Mouse (Mus musculus) megakaryocyte, embryonic 14.5 days (primary cell): ENCODE measurements around the gene Car5b. TPM values are rescaled to one million over a fixed set of nuclear protein-coding genes. Genes with fewer than 3 reads are reported as not detected.

Source experiments
- H3K27me3 ChIP-seq: replicated peaks from 2 replicates; pipeline ENCODE3; 2012; ENCODE audit warnings: inconsistent platforms
- H3K36me3 ChIP-seq: replicated peaks from 2 replicates; pipeline ENCODE3; 2012; ENCODE audit warnings: low read length, inconsistent platforms, mixed read lengths
- H3K4me1 ChIP-seq: 2 replicates; pipeline ENCODE4 v1.6.1; 2012; ENCODE audit warnings: inconsistent platforms
- H3K4me3 ChIP-seq: replicated peaks from 2 replicates; pipeline ENCODE3; 2012; ENCODE audit warnings: moderate library complexity, mild to moderate bottlenecking, inconsistent platforms
- H3K9me3 ChIP-seq: 2 replicates; pipeline ENCODE4 v1.6.1; 2012; ENCODE audit warnings: inconsistent platforms
- FLI1 ChIP-seq: IDR thresholded peaks from 2 replicates; pipeline ENCODE4 v1.6.1; 2012; ENCODE audit warnings: low read length, inconsistent platforms, mixed read lengths
- GATA1 ChIP-seq: IDR thresholded peaks from 3 replicates; pipeline ENCODE4 v1.6.1; 2012; ENCODE audit warnings: mixed read lengths, low read length, inconsistent platforms, borderline replicate concordance
- polyA plus RNA-seq: library from polyadenylated mRNA; stranded (reverse); fragments of >175 nt; gene quantifications from 2 replicates; pipeline ENCODE4 v1.2.3, GENCODE M21; 2012; ENCODE audit warnings: low replicate concordance; ENCODE audit not compliant: insufficient read depth

Car5b gene
- polyA plus RNA-seq, 1 experiment: 0.12 TPM

GRCm38 (mm10) chrX:163981500-163981899 is 46.3 kb downstream of the Car5b start:
- peaks cover 6% of the 10 kb centered on the region for H3K36me3 ChIP-seq
- peaks cover 3% of the 10 kb centered on the region for H3K27me3 ChIP-seq
- TF ChIP-seq FLI1 (no peak), GATA1 (no peak)
- no peaks in the 10 kb centered on the region for H3K9me3 ChIP-seq
- peaks cover 4% of the 10 kb centered on the region; the same call in 1 of the 2 replicates for H3K4me1 ChIP-seq
- H3K4me3 ChIP-seq: no peak overlapping the region

GRCm38 (mm10) chrX:163981092-163981491 is 46.7 kb downstream of the Car5b start:
- TF ChIP-seq FLI1 (no peak), GATA1 (no peak)
- peaks cover 3% of the 10 kb centered on the region for H3K27me3 ChIP-seq

GRCm38 (mm10) chrX:163958467-163958875 is 69.3 kb downstream of the Car5b start, which contains the start of gene Zrsr2:
Gene Zrsr2, minus strand, starts transcription at chrX:163958661.
- peaks cover 54% of the 10 kb centered on the region for H3K36me3 ChIP-seq
- peaks cover 9% of the 10 kb centered on the region for H3K9me3 ChIP-seq
- peak within 1 kb of the TSS; percentile 95 for H3K4me3 ChIP-seq
- H3K4me1 ChIP-seq: peaks cover 44% of the 10 kb centered on the region
- TF ChIP-seq GATA1: no peak
- no peak for TF ChIP-seq FLI1
- peaks cover 6% of the 10 kb centered on the region for H3K27me3 ChIP-seq

More at GRCm38 (mm10) chrX:163981092-163981491, 46.7 kb downstream of the Car5b start:
- Histone ChIP-seq H3K4me3 (no peak overlapping the region), H3K36me3 (peaks cover 8% of the 10 kb centered on the region), H3K4me1 (peaks cover 4% of the 10 kb centered on the region; the same call in 1 of the 2 replicates), H3K9me3 (no peaks in the 10 kb centered on the region)

- Histone ChIP-seq H3K27me3 (peaks cover 6% of the 10 kb centered on the region), H3K36me3 (peaks cover 54% of the 10 kb centered on the region), H3K4me3 (peak overlapping the region; percentile 95), H3K9me3 (peaks cover 7% of the 10 kb centered on the region), H3K4me1 (peaks cover 44% of the 10 kb centered on the region)
- TF ChIP-seq GATA1 (no peak), FLI1 (no peak)
These were observed 69.9 kb downstream of the Car5b start for GRCm38 (mm10) chrX:163957803-163958466.

- no peak for TF ChIP-seq GATA1
- TF ChIP-seq FLI1: no peak
- H3K4me3 ChIP-seq: peak overlapping the region; percentile 95
- H3K4me1 ChIP-seq: peaks cover 43% of the 10 kb centered on the region
- H3K9me3 ChIP-seq: peaks cover 7% of the 10 kb centered on the region
- peaks cover 6% of the 10 kb centered on the region for H3K27me3 ChIP-seq
- H3K36me3 ChIP-seq: peaks cover 54% of the 10 kb centered on the region
These were observed 70.4 kb downstream of the Car5b start for GRCm38 (mm10) chrX:163957381-163957780.

- peak overlapping the region; percentile 72 for H3K4me3 ChIP-seq
- H3K36me3 ChIP-seq: peaks cover 89% of the 10 kb centered on the region
- peaks cover 2% of the 10 kb centered on the region for H3K27me3 ChIP-seq
- TF ChIP-seq FLI1 (no peak), GATA1 (no peak)
- H3K4me1 ChIP-seq: peaks cover 42% of the 10 kb centered on the region
- no peaks in the 10 kb centered on the region for H3K9me3 ChIP-seq
These were observed 76.2 kb downstream of the Car5b start for GRCm38 (mm10) chrX:163951618-163952017.

GRCm38 (mm10) chrX:163944381-163944780 is 83.4 kb downstream of the Car5b start:
- peaks cover 24% of the 10 kb centered on the region for H3K4me1 ChIP-seq
- no peak for TF ChIP-seq FLI1
- TF ChIP-seq GATA1: no peak
- H3K36me3 ChIP-seq: peaks cover 90% of the 10 kb centered on the region
- H3K27me3 ChIP-seq: peaks cover 4% of the 10 kb centered on the region
- H3K4me3 ChIP-seq: no peak overlapping the region
- no peaks in the 10 kb centered on the region for H3K9me3 ChIP-seq

GRCm38 (mm10) chrX:163938587-163938986 is 89.2 kb downstream of the Car5b start:
- H3K9me3 ChIP-seq: no peaks in the 10 kb centered on the region
- peaks cover 32% of the 10 kb centered on the region for H3K4me1 ChIP-seq
- H3K27me3 ChIP-seq: peaks cover 4% of the 10 kb centered on the region
- no peak for TF ChIP-seq FLI1
- peaks cover 69% of the 10 kb centered on the region for H3K36me3 ChIP-seq
- no peak overlapping the region for H3K4me3 ChIP-seq

- no peaks in the 10 kb centered on the region for H3K9me3 ChIP-seq
- H3K4me3 ChIP-seq: no peak overlapping the region
These were observed 93.1 kb downstream of the Car5b start for GRCm38 (mm10) chrX:163934731-163935130.

GRCm38 (mm10) chrX:163929550-163929949 is 98.2 kb downstream of the Car5b start:
- no peaks in the 10 kb centered on the region for H3K9me3 ChIP-seq
- H3K27me3 ChIP-seq: no peaks in the 10 kb centered on the region
- no peaks in the 10 kb centered on the region for H3K36me3 ChIP-seq
- H3K4me1 ChIP-seq: peaks cover 3% of the 10 kb centered on the region; the same call in 1 of the 2 replicates
- TF ChIP-seq GATA1 (no peak), FLI1 (no peak)
- no peak overlapping the region for H3K4me3 ChIP-seq

More at GRCm38 (mm10) chrX:163934731-163935130, 93.1 kb downstream of the Car5b start:
- Histone ChIP-seq H3K27me3 (no peaks in the 10 kb centered on the region), H3K36me3 (peaks cover 34% of the 10 kb centered on the region), H3K4me1 (peaks cover 18% of the 10 kb centered on the region)
- no peak for TF ChIP-seq FLI1
- TF ChIP-seq GATA1: no peak

Other genes with a start within 250 kb of the Car5b start
- gene Ap1s2, start 119.0 kb downstream of the Car5b start, polyA plus RNA-seq: 2.6 TPM in 1 of 2 replicates, not detected in the other
- gene Zrsr2, start 69.3 kb downstream of the Car5b start, polyA plus RNA-seq: 8.8 and 38.4 TPM in 2 replicates
- gene Siah1b, start 48.5 kb upstream of the Car5b start, polyA plus RNA-seq: 7.4 and 10.4 TPM in 2 replicates
- gene Cltrn, start 60.8 kb upstream of the Car5b start, polyA plus RNA-seq: not detected in 2 replicates
- 0.02 TPM in 1 of 2 replicates, not detected in the other for gene Ace2, start 111.3 kb upstream of the Car5b start, polyA plus RNA-seq
- not detected in 2 replicates for gene Bmx, start 230.2 kb upstream of the Car5b start, polyA plus RNA-seq
- 3.5 TPM in 1 of 2 replicates, not detected in the other for gene Pir, start 241.4 kb upstream of the Car5b start, polyA plus RNA-seq